Mouse (Mus musculus): Measurements from ENCODE around the gene Gng2.

GRCm38 (mm10) chr14:19858279-19858678, 119.1 kb downstream of the Gng2 start:
- TF ChIP-seq MAX (IDR thresholded peaks at IDR 0.05) (no peak), CTCF (IDR thresholded peaks at IDR 0.05; ENCODE audit: control insufficient read depth, insufficient read depth, insufficient read length) (no peak), MYOD1 (IDR thresholded peaks at IDR 0.05; ENCODE audit: control insufficient read depth, insufficient read length, low read depth) (no peak), FOSL1 (IDR thresholded peaks at IDR 0.05; ENCODE audit: insufficient read depth, low read length, poor library complexity, severe bottlenecking) (no peak)
